Comparison of ENCODE assay signal across 24 mouse cellular contexts in genomic region chr11:44468306-44468790, GRCm38 (mm10). TPM values are rescaled to one million over a fixed set of nuclear protein-coding genes. Genes with fewer than 3 reads are reported as not detected.
DNase-seq lines count a peak whose midpoint lies in the region; ATAC-seq and TF ChIP-seq lines count a peak whose summit lies in the region.
"Had no signal": no experiment of that assay in that cellular context is flagged by ENCODE, and none has a peak within 500 bp of the region (broad histone marks: within the 10 kb centered on the region; RNA-seq: fewer than 3 reads in every experiment).

No protein-coding gene starts in this region.

- intact Hi-C loops in left cerebral cortex, adult 2 months (cut with DNase I), result no loop called here

- 67% methylated on average over 10 of the region's 10 CpGs for WGBS in kidney, adult 2 months
- WGBS in kidney, embryonic 15.5 days, result 72% methylated on average over 10 of the region's 10 CpGs
- 76% methylated on average over 10 of the region's 10 CpGs for WGBS in lung, embryonic 14.5 days
- WGBS in forebrain, postnatal 0 days, result 92% methylated on average over 10 of the region's 10 CpGs

- H3K27ac ChIP-seq in kidney, adult 2 months (ENCODE audit: insufficient read depth, low read depth, low read length), result no peak overlapping the region
- H3K27ac ChIP-seq in kidney, embryonic 15.5 days, result no peak overlapping the region
- no peak overlapping the region for H3K27ac ChIP-seq in lung, embryonic 14.5 days (ENCODE audit: low read depth)
- no peak overlapping the region for H3K27ac ChIP-seq in forebrain, postnatal 0 days (ENCODE audit: low read depth, low read length)
- H3K27ac ChIP-seq in left cerebral cortex, adult 2 months, result no peak overlapping the region
- H3K27ac ChIP-seq: embryonic facial prominence, embryonic 15.5 days; heart, embryonic 13.5 days; hindbrain, embryonic 15.5 days; limb, embryonic 12.5 days; lung, embryonic 15.5 days; macrophage; midbrain, embryonic 10.5 days had no signal

- no peaks in the 10 kb centered on the region for H3K9me3 ChIP-seq in kidney, embryonic 15.5 days (replicated peaks)
- H3K9me3 ChIP-seq in lung, embryonic 14.5 days (ENCODE audit: low read depth, low read length), result no peaks in the 10 kb centered on the region
- no peaks in the 10 kb centered on the region for H3K9me3 ChIP-seq in forebrain, postnatal 0 days (ENCODE audit: low read length)
- H3K9me3 ChIP-seq: embryonic facial prominence, embryonic 15.5 days; heart, embryonic 13.5 days; hindbrain, embryonic 15.5 days; limb, embryonic 12.5 days; lung, embryonic 15.5 days; midbrain, embryonic 10.5 days had no signal

- no peak for TF ChIP-seq CTCF in kidney, adult 2 months (conservative IDR thresholded peaks at IDR 0.05; ENCODE audit: insufficient read depth, insufficient read length, low read depth, low read length)
- no peak for TF ChIP-seq CTCF in lung, embryonic 14.5 days (IDR thresholded peaks at IDR 0.05; ENCODE audit: low read depth)
- no peak for TF ChIP-seq CTCF in forebrain, postnatal 0 days (IDR thresholded peaks at IDR 0.05; ENCODE audit: low read depth)
- TF ChIP-seq CTCF in left cerebral cortex, adult 2 months (IDR thresholded peaks at IDR 0.05), result no peak

- no peak for TF ChIP-seq POLR2A in kidney, adult 2 months (IDR thresholded peaks at IDR 0.05; ENCODE audit: low read depth, low read length)

- no peaks in the 10 kb centered on the region for H3K27me3 ChIP-seq in kidney, adult 2 months (replicated peaks; ENCODE audit: control insufficient read depth, insufficient read depth, low read length)
- H3K27me3 ChIP-seq in kidney, embryonic 15.5 days, result no peaks in the 10 kb centered on the region
- no peaks in the 10 kb centered on the region for H3K27me3 ChIP-seq in lung, embryonic 14.5 days (ENCODE audit: insufficient read depth, low read length)
- no peaks in the 10 kb centered on the region for H3K27me3 ChIP-seq in forebrain, postnatal 0 days (ENCODE audit: insufficient read depth, low read length)
- H3K27me3 ChIP-seq: embryonic facial prominence, embryonic 15.5 days; heart, embryonic 13.5 days; hindbrain, embryonic 15.5 days; limb, embryonic 12.5 days; lung, embryonic 15.5 days had no signal

- peaks cover 6% of the 10 kb centered on the region; the same call in 1 of the 2 replicates for H3K4me1 ChIP-seq in kidney, adult 2 months (ENCODE audit: control insufficient read depth, insufficient read depth, low read length)
- peaks cover 22% of the 10 kb centered on the region for H3K4me1 ChIP-seq in kidney, embryonic 15.5 days
- no peaks in the 10 kb centered on the region; the same call in 1 of the 2 replicates for H3K4me1 ChIP-seq in lung, embryonic 14.5 days (ENCODE audit: insufficient read depth)
- H3K4me1 ChIP-seq in forebrain, postnatal 0 days (ENCODE audit: insufficient read depth), result peaks cover 14% of the 10 kb centered on the region

- H3K4me3 ChIP-seq in kidney, adult 2 months (ENCODE audit: insufficient read depth, low read depth, low read length), result no peak overlapping the region
- no peak overlapping the region for H3K4me3 ChIP-seq in kidney, embryonic 15.5 days (replicated peaks)
- no peak overlapping the region for H3K4me3 ChIP-seq in lung, embryonic 14.5 days (ENCODE audit: low read depth, low read length)
- H3K4me3 ChIP-seq in forebrain, postnatal 0 days (ENCODE audit: low read depth, low read length), result no peak overlapping the region
- no peak overlapping the region for H3K4me3 ChIP-seq in left cerebral cortex, adult 2 months
- H3K4me3 ChIP-seq: embryonic facial prominence, embryonic 15.5 days; hindbrain, embryonic 15.5 days; limb, embryonic 12.5 days; lung, embryonic 15.5 days; midbrain, embryonic 10.5 days had no signal

- no peaks in the 10 kb centered on the region; the same call in 1 of the 2 replicates for H3K36me3 ChIP-seq in kidney, adult 2 months (ENCODE audit: control insufficient read depth, insufficient read depth, low read length)
- peaks cover 23% of the 10 kb centered on the region for H3K36me3 ChIP-seq in kidney, embryonic 15.5 days
- 0 out of 2 replicates have a peak, but pooled peaks cover 13% of the 10 kb centered on the region for H3K36me3 ChIP-seq in lung, embryonic 14.5 days (ENCODE audit: insufficient read depth)
- H3K36me3 ChIP-seq in forebrain, postnatal 0 days (ENCODE audit: insufficient read depth), result peaks cover 3% of the 10 kb centered on the region; the same call in 1 of the 2 replicates

- H3K4me2 ChIP-seq in kidney, embryonic 15.5 days, result no peak overlapping the region
- no peak overlapping the region for H3K4me2 ChIP-seq in lung, embryonic 14.5 days
- H3K4me2 ChIP-seq in forebrain, postnatal 0 days (ENCODE audit: low read depth), result no peak overlapping the region
- H3K4me2 ChIP-seq: embryonic facial prominence, embryonic 15.5 days; hindbrain, embryonic 15.5 days; limb, embryonic 12.5 days had no signal

- ATAC-seq in kidney, embryonic 15.5 days (replicated peaks; ENCODE audit: low FRiP score), result no peak
- ATAC-seq in lung, embryonic 14.5 days (ENCODE audit: insufficient read depth), result no peak
- ATAC-seq in hematopoietic stem cell, adult 5-6 weeks (replicated peaks in 1 of 2; ENCODE audit: insufficient read depth in 1 of 2, low FRiP score in 2 of 2, low TSS enrichment in 1 of 2, low read depth in 1 of 2, poor library complexity in 2 of 2, severe bottlenecking in 2 of 2), result peak; percentile 17 to 43; a peak in 3 of 4 replicates
- no peak for ATAC-seq in forebrain, postnatal 0 days
- ATAC-seq: activated CD4-positive, CD25-positive, alpha-beta regulatory T cell, adult 4 months; forebrain, embryonic 16.5 days; intestine, embryonic 16.5 days had no signal

- H3K9ac ChIP-seq in kidney, embryonic 15.5 days, result no peak overlapping the region
- no peak overlapping the region for H3K9ac ChIP-seq in lung, embryonic 14.5 days
- H3K9ac ChIP-seq in forebrain, postnatal 0 days, result no peak overlapping the region
- H3K9ac ChIP-seq: embryonic facial prominence, embryonic 15.5 days; heart, embryonic 13.5 days; hindbrain, embryonic 15.5 days; limb, embryonic 12.5 days; lung, embryonic 15.5 days had no signal

- peak; percentile 14 for DNase-seq in kidney, adult 2 months
- peak; percentile 6 for DNase-seq in lung, embryonic 14.5 days
- DNase-seq in lung, postnatal 36 days, result no peak
- DNase-seq in cerebellum, adult 9-10 months, result no peak
- DNase-seq in forebrain, postnatal 0 days, result no peak
- no peak for DNase-seq in left cerebral cortex, adult 2 months (ENCODE audit: extremely low spot score in 1 of 2, low spot score in 2 of 2)
- DNase-seq: adrenal gland, postnatal 14 days; cerebellum, postnatal 14 days; kidney, postnatal 4 days; layer of hippocampus, adult 9-11 months; spleen, adult 18-20 months; thymus, postnatal 4 days had no signal

RNA-seq across cellular contexts. Expression of gene Ublcp1, which starts 1.9 kb away (rescaled TPM):
- 18.3 and 18.7 TPM in 2 replicates for polyA plus RNA-seq in kidney, adult 2 months (2012; rRNA removed)
- polyA plus RNA-seq in kidney, embryonic 15.5 days (2015; fragmentation: Nextera tagmentation; extraction: Ambion mirVana), result 58.3 and 60.5 TPM in 2 replicates
- 68.6 and 73.1 TPM in 2 replicates for polyA plus RNA-seq in lung, embryonic 14.5 days (2014; fragmentation: Nextera tagmentation; extraction: Ambion mirVana)
- total RNA-seq in hematopoietic stem cell, adult 5-6 weeks (2017), result 11.6 and 13.4 TPM in 2 replicates
- 34.3 and 42.2 TPM in 2 replicates for total RNA-seq in forebrain, postnatal 0 days (2014; rRNA removed)
- 42.3 and 44.6 TPM in 2 replicates for polyA plus RNA-seq in forebrain, postnatal 0 days (2015; fragmentation: Nextera tagmentation; extraction: Ambion mirVana)
- total RNA-seq in left cerebral cortex, adult 2 months (2021), result 10 to 100 TPM; 45.7 to 50.1 TPM

RNA-seq across cellular contexts. Expression of gene Rnf145, which starts 50.4 kb away (rescaled TPM):
- 62.1 and 68.7 TPM in 2 replicates for polyA plus RNA-seq in kidney, adult 2 months (2012; rRNA removed)
- polyA plus RNA-seq in kidney, embryonic 15.5 days (2015; fragmentation: Nextera tagmentation; extraction: Ambion mirVana), result 65.2 and 65.3 TPM in 2 replicates
- 85.7 and 89.5 TPM in 2 replicates for polyA plus RNA-seq in lung, embryonic 14.5 days (2014; fragmentation: Nextera tagmentation; extraction: Ambion mirVana)
- 44.7 and 46.5 TPM in 2 replicates for total RNA-seq in hematopoietic stem cell, adult 5-6 weeks (2017)
- total RNA-seq in forebrain, postnatal 0 days (2014; rRNA removed), result 82.8 and 97.4 TPM in 2 replicates
- polyA plus RNA-seq in forebrain, postnatal 0 days (2015; fragmentation: Nextera tagmentation; extraction: Ambion mirVana), result 86.3 and 100 TPM in 2 replicates
- total RNA-seq in left cerebral cortex, adult 2 months (2021), result 10 to 100 TPM; 82.0 to 97.8 TPM

Comparison
In these comparisons a context has a peak if more than half of its experiments do, and no peak if none do; other contexts are left out.
1. DNase-seq: peak in kidney, adult 2 months (single experiment) and lung, embryonic 14.5 days (single experiment); none in lung, postnatal 36 days (single experiment), cerebellum, adult 9-10 months (single experiment), forebrain, postnatal 0 days (single experiment) and left cerebral cortex, adult 2 months (0 of 2).
2. ATAC-seq: peak in hematopoietic stem cell, adult 5-6 weeks (2 of 2); none in kidney, embryonic 15.5 days (single experiment), lung, embryonic 14.5 days (single experiment) and forebrain, postnatal 0 days (single experiment).